ENCODE assay signal across 17 mouse cellular contexts in the genomic region with DNA sequence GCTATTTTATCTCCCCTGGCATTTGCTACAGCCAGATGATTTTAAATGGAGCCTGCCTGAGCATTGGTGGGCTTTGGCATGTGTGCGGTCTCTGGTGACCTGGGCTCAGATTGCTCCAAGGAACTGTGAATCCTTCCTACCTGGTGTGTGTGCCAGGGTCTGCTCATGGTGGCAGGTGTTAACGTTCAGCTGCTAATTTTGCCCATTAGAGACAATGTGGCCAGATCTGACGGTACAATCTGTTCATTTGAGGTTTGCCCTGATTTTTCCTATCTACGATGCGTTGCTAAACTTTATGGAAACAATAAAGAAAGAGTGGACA.
A peak's percentile ranks its signal among the peaks of the same experiment; 100 is the strongest.
DNase-seq lines count a peak whose midpoint lies in the region; ATAC-seq and TF ChIP-seq lines count a peak whose summit lies in the region.
"Had no signal": no experiment of that assay in that cellular context is flagged by ENCODE, and none has a peak within 500 bp of the region (broad histone marks: within the 10 kb centered on the region; RNA-seq: fewer than 3 reads in every experiment).

No protein-coding gene starts in this region.

- 0 out of 2 replicates have a peak, but pooled peaks cover 2% of the 10 kb centered on the region for H3K9me3 ChIP-seq in forebrain, postnatal 0 days (ENCODE audit: low read length)
- H3K9me3 ChIP-seq in midbrain, embryonic 13.5 days: no peaks in the 10 kb centered on the region
- no peaks in the 10 kb centered on the region for H3K9me3 ChIP-seq in intestine, postnatal 0 days (ENCODE audit: control insufficient read depth)
- H3K9me3 ChIP-seq: embryonic facial prominence, embryonic 13.5 days; heart, embryonic 10.5 days; liver, embryonic 12.5 days had no signal

- H3K4me2 ChIP-seq in forebrain, postnatal 0 days (ENCODE audit: low read depth): no peak overlapping the region
- no peak overlapping the region for H3K4me2 ChIP-seq in midbrain, embryonic 13.5 days (replicated peaks)
- no peak overlapping the region for H3K4me2 ChIP-seq in intestine, postnatal 0 days (replicated peaks; ENCODE audit: low read depth)
- H3K4me2 ChIP-seq: embryonic facial prominence, embryonic 13.5 days; liver, embryonic 12.5 days had no signal

- H3K4me1 ChIP-seq in forebrain, postnatal 0 days (ENCODE audit: insufficient read depth): no peaks in the 10 kb centered on the region
- peaks cover 18% of the 10 kb centered on the region for H3K4me1 ChIP-seq in midbrain, embryonic 13.5 days (replicated peaks)
- H3K4me1 ChIP-seq in intestine, postnatal 0 days (replicated peaks; ENCODE audit: control insufficient read depth, insufficient read depth, low read length): no peaks in the 10 kb centered on the region
- H3K4me1 ChIP-seq in kidney, adult 2 months (ENCODE audit: control insufficient read depth, insufficient read depth, low read length): no peaks in the 10 kb centered on the region
- H3K4me1 ChIP-seq: embryonic facial prominence, embryonic 13.5 days; heart, embryonic 10.5 days; liver, embryonic 12.5 days had no signal

- DNase-seq in Muller cell, postnatal 12 days (ENCODE audit: inconsistent ontology term): peak; percentile 12
- DNase-seq in cerebellum, postnatal 14 days: peak; percentile 59 to 61
- no peak for DNase-seq in forebrain, postnatal 0 days
- DNase-seq in layer of hippocampus, adult 18-20 months (ENCODE audit: low spot score in 2 of 2): no peak
- no peak for DNase-seq in left cerebral cortex, postnatal 10 days (ENCODE audit: extremely low spot score in 1 of 2, low spot score in 2 of 2)
- DNase-seq in kidney, adult 2 months: no peak
- DNase-seq: gastrocnemius, postnatal 14 days; heart, postnatal 36 days; kidney, adult 9 months; right cerebral cortex, postnatal 14 days; thymus, adult 2 months had no signal

- no peak overlapping the region for H3K4me3 ChIP-seq in forebrain, postnatal 0 days (ENCODE audit: low read depth, low read length)
- H3K4me3 ChIP-seq in midbrain, embryonic 13.5 days (replicated peaks): no peak overlapping the region
- no peak overlapping the region for H3K4me3 ChIP-seq in intestine, postnatal 0 days (ENCODE audit: low read depth, low read length)
- H3K4me3 ChIP-seq in kidney, adult 2 months (ENCODE audit: insufficient read depth, low read depth, low read length): no peak overlapping the region
- H3K4me3 ChIP-seq: embryonic facial prominence, embryonic 13.5 days; heart, embryonic 10.5 days; layer of hippocampus, adult 2 months; liver, embryonic 12.5 days had no signal

- intact Hi-C loops in left cerebral cortex, postnatal 10 days (cut with DNase I): no loop called here

- no peak for TF ChIP-seq POLR2A in kidney, adult 2 months (IDR thresholded peaks at IDR 0.05; ENCODE audit: low read depth, low read length)

- no peaks in the 10 kb centered on the region for H3K27me3 ChIP-seq in forebrain, postnatal 0 days (ENCODE audit: insufficient read depth, low read length)
- H3K27me3 ChIP-seq in midbrain, embryonic 13.5 days: 0 out of 2 replicates have a peak, but pooled peaks cover 3% of the 10 kb centered on the region
- no peaks in the 10 kb centered on the region for H3K27me3 ChIP-seq in intestine, postnatal 0 days (replicated peaks; ENCODE audit: control insufficient read depth, insufficient read depth, low read length)
- H3K27me3 ChIP-seq in kidney, adult 2 months (replicated peaks; ENCODE audit: control insufficient read depth, insufficient read depth, low read length): no peaks in the 10 kb centered on the region
- H3K27me3 ChIP-seq: embryonic facial prominence, embryonic 13.5 days; liver, embryonic 12.5 days had no signal

- no peaks in the 10 kb centered on the region for H3K36me3 ChIP-seq in forebrain, postnatal 0 days (ENCODE audit: insufficient read depth)
- no peaks in the 10 kb centered on the region for H3K36me3 ChIP-seq in midbrain, embryonic 13.5 days
- no peaks in the 10 kb centered on the region for H3K36me3 ChIP-seq in intestine, postnatal 0 days (ENCODE audit: control insufficient read depth, insufficient read depth)
- H3K36me3 ChIP-seq in kidney, adult 2 months (ENCODE audit: control insufficient read depth, insufficient read depth, low read length): no peaks in the 10 kb centered on the region
- H3K36me3 ChIP-seq: embryonic facial prominence, embryonic 13.5 days; heart, embryonic 10.5 days; liver, embryonic 12.5 days had no signal

- WGBS in forebrain, postnatal 0 days: 28% methylated on average over 5 of the region's 5 CpGs
- 32% methylated on average over 5 of the region's 5 CpGs for WGBS in midbrain, embryonic 13.5 days
- WGBS in intestine, postnatal 0 days: 91% methylated on average over 5 of the region's 5 CpGs
- WGBS in kidney, adult 2 months: 64% methylated on average over 5 of the region's 5 CpGs

- peak overlapping the region; percentile 68 for H3K27ac ChIP-seq in forebrain, postnatal 0 days (ENCODE audit: low read depth, low read length)
- peak overlapping the region; percentile 86 for H3K27ac ChIP-seq in midbrain, embryonic 13.5 days
- no peak overlapping the region for H3K27ac ChIP-seq in intestine, postnatal 0 days (ENCODE audit: low read depth, low read length)
- H3K27ac ChIP-seq in kidney, adult 2 months (ENCODE audit: insufficient read depth, low read depth, low read length): no peak overlapping the region
- H3K27ac ChIP-seq: embryonic facial prominence, embryonic 13.5 days; heart, embryonic 10.5 days; layer of hippocampus, adult 2 months; liver, embryonic 12.5 days had no signal

- no peak for TF ChIP-seq CTCF in forebrain, postnatal 0 days (IDR thresholded peaks at IDR 0.05; ENCODE audit: low read depth)
- TF ChIP-seq CTCF in intestine, postnatal 0 days (IDR thresholded peaks at IDR 0.05; ENCODE audit: low read depth): no peak
- no peak for TF ChIP-seq CTCF in kidney, adult 2 months (conservative IDR thresholded peaks at IDR 0.05; ENCODE audit: insufficient read depth, insufficient read length, low read depth, low read length)

- no peak overlapping the region for H3K9ac ChIP-seq in forebrain, postnatal 0 days
- H3K9ac ChIP-seq in midbrain, embryonic 13.5 days (replicated peaks): no peak overlapping the region
- no peak overlapping the region for H3K9ac ChIP-seq in intestine, postnatal 0 days (ENCODE audit: low read depth, low read length)
- H3K9ac ChIP-seq: embryonic facial prominence, embryonic 13.5 days; liver, embryonic 12.5 days had no signal

- ATAC-seq in forebrain, postnatal 0 days: peak; percentile 16; the same call in 1 of the 2 replicates
- ATAC-seq in midbrain, embryonic 13.5 days: peak; percentile 67; the same call in 1 of the 2 replicates
- no peak for ATAC-seq in intestine, postnatal 0 days
- ATAC-seq: liver, embryonic 12.5 days had no signal

Comparison
In these comparisons a context has a peak if more than half of its experiments do, and no peak if none do; other contexts are left out.
1. DNase-seq: peak in Muller cell, postnatal 12 days (single experiment) and cerebellum, postnatal 14 days (2 of 2); none in forebrain, postnatal 0 days (single experiment), layer of hippocampus, adult 18-20 months (0 of 2), left cerebral cortex, postnatal 10 days (0 of 2) and kidney, adult 2 months (single experiment).
2. H3K27ac ChIP-seq: peak in forebrain, postnatal 0 days (single experiment) and midbrain, embryonic 13.5 days (single experiment); none in intestine, postnatal 0 days (single experiment) and kidney, adult 2 months (single experiment).